Mouse (Mus musculus): ENCODE measurements at regions not wholly inside any gene's neighbourhood (a gene's known extent, or its start where the extent isn't known, plus 50 kb on each side); places are given as distances from the start of the nearest gene placed in this dataset.

- ATAC-seq (replicated peaks; ENCODE audit: low FRiP score, low TSS enrichment, poor library complexity, severe bottlenecking), result no peak
These were observed 67.3 kb downstream of the C1d start for GRCm38 (mm10) chr11:17324651-17325050.

GRCm38 (mm10) chr11:17325731-17326646 lies 68.6 kb downstream of the C1d start:
- ATAC-seq (replicated peaks; ENCODE audit: low FRiP score, low TSS enrichment, poor library complexity, severe bottlenecking), result no peak

GRCm38 (mm10) chr11:17326695-17327094 lies 69.3 kb downstream of the C1d start:
- no peak for ATAC-seq (replicated peaks; ENCODE audit: low FRiP score, low TSS enrichment, poor library complexity, severe bottlenecking)

GRCm38 (mm10) chr11:17351476-17351875 lies 94.1 kb downstream of the C1d start:
- ATAC-seq (replicated peaks; ENCODE audit: low FRiP score, low TSS enrichment, poor library complexity, severe bottlenecking), result no peak

- no peak for ATAC-seq (replicated peaks; ENCODE audit: low FRiP score, low TSS enrichment, poor library complexity, severe bottlenecking)
These were observed 95.1 kb downstream of the C1d start for GRCm38 (mm10) chr11:17352148-17353130.

GRCm38 (mm10) chr11:17359698-17360254 lies 102.4 kb downstream of the C1d start:
- no peak for ATAC-seq (replicated peaks; ENCODE audit: low FRiP score, low TSS enrichment, poor library complexity, severe bottlenecking)

GRCm38 (mm10) chr11:17377859-17378258 lies 120.5 kb downstream of the C1d start:
- ATAC-seq (replicated peaks; ENCODE audit: low FRiP score, low TSS enrichment, poor library complexity, severe bottlenecking), result no peak

- no peak for ATAC-seq (replicated peaks; ENCODE audit: low FRiP score, low TSS enrichment, poor library complexity, severe bottlenecking)
These were observed 129.4 kb downstream of the C1d start for GRCm38 (mm10) chr11:17386756-17387155.

- no peak for ATAC-seq (replicated peaks; ENCODE audit: low FRiP score, low TSS enrichment, poor library complexity, severe bottlenecking)
These were observed 136.5 kb downstream of the C1d start for GRCm38 (mm10) chr11:17393832-17394231.

GRCm38 (mm10) chr11:17414531-17414930 lies 157.2 kb downstream of the C1d start:
- ATAC-seq (replicated peaks; ENCODE audit: low FRiP score, low TSS enrichment, poor library complexity, severe bottlenecking), result no peak

GRCm38 (mm10) chr11:17415144-17415543 lies 157.8 kb downstream of the C1d start:
- no peak for ATAC-seq (replicated peaks; ENCODE audit: low FRiP score, low TSS enrichment, poor library complexity, severe bottlenecking)

- no peak for ATAC-seq (replicated peaks; ENCODE audit: low FRiP score, low TSS enrichment, poor library complexity, severe bottlenecking)
These were observed 160.4 kb downstream of the C1d start for GRCm38 (mm10) chr11:17417656-17418289.

GRCm38 (mm10) chr11:17442133-17442532 lies 184.8 kb downstream of the C1d start:
- no peak for ATAC-seq (replicated peaks; ENCODE audit: low FRiP score, low TSS enrichment, poor library complexity, severe bottlenecking)

- no peak for ATAC-seq (replicated peaks; ENCODE audit: low FRiP score, low TSS enrichment, poor library complexity, severe bottlenecking)
These were observed 191.9 kb downstream of the C1d start for GRCm38 (mm10) chr11:17449289-17449688.

- no peak for ATAC-seq (replicated peaks; ENCODE audit: low FRiP score, low TSS enrichment, poor library complexity, severe bottlenecking)
These were observed 193.1 kb downstream of the C1d start for GRCm38 (mm10) chr11:17450360-17451045.

- no peak for ATAC-seq (replicated peaks; ENCODE audit: low FRiP score, low TSS enrichment, poor library complexity, severe bottlenecking)
These were observed 194.1 kb downstream of the C1d start for GRCm38 (mm10) chr11:17451451-17451850.

GRCm38 (mm10) chr11:17453530-17453929 lies 196.2 kb downstream of the C1d start:
- ATAC-seq (replicated peaks; ENCODE audit: low FRiP score, low TSS enrichment, poor library complexity, severe bottlenecking), result no peak

GRCm38 (mm10) chr11:17458946-17459345 lies 201.6 kb downstream of the C1d start:
- no peak for ATAC-seq (replicated peaks; ENCODE audit: low FRiP score, low TSS enrichment, poor library complexity, severe bottlenecking)
